Mouse (Mus musculus): Measurements from ENCODE around the gene Megf11. TPM values are rescaled to one million over a fixed set of nuclear protein-coding genes. Genes with fewer than 3 reads are reported as not detected.
"Not testable (repeated sequence)": the region's sequence is repeated elsewhere in the genome, so short reads cannot be mapped to it uniquely, and the experiment has no call there.

Gene Megf11
- polyA plus RNA-seq, 1 experiment, result 0.94 TPM

DNA sequence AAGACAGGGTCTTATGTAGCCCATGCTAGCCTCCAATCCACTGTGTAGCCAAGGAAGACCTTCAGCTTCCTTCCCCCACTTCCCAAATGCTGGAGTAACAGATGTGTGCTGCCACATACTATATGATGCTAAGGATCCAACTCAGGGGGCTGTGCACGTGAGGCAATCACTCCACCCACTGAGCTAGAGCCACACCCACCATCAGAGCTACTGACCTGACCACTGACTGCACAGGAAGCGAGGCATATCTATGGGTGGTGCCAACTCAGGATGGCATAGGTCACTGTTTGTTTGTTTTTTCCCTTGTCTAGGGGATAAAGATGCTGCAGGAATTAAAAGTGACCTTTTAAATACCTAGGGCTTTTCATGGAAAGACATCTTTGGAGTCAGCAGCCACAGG is 86.7 kb downstream of the Megf11 start:
- Histone ChIP-seq H3K4me1 (ENCODE audit: control insufficient read depth, insufficient read depth, low read length) (no peaks in the 10 kb centered on the region), H3K36me3 (ENCODE audit: control insufficient read depth, insufficient read depth, low read length, poor library complexity, severe bottlenecking) (no peaks in the 10 kb centered on the region), H3K27ac (ENCODE audit: insufficient read depth, low read length) (no peak overlapping the region), H3K9me3 (replicated peaks; ENCODE audit: control insufficient read depth, insufficient read depth, low read length, poor library complexity, severe bottlenecking) (no peaks in the 10 kb centered on the region), H3K27me3 (ENCODE audit: control insufficient read depth, insufficient read depth, low read length, poor library complexity, severe bottlenecking) (no peaks in the 10 kb centered on the region), H3K9ac (ENCODE audit: low read depth, poor library complexity, severe bottlenecking) (no peak overlapping the region), H3K4me3 (ENCODE audit: low read depth, low read length) (no peak overlapping the region)
- TF ChIP-seq CTCF (IDR thresholded peaks at IDR 0.05; ENCODE audit: low read depth, low read length) (no peak), EP300 (IDR thresholded peaks at IDR 0.05; ENCODE audit: insufficient read depth, low read depth, low read length) (no peak), POLR2A (IDR thresholded peaks at IDR 0.05; ENCODE audit: insufficient read depth, low read length) (no peak)

DNA sequence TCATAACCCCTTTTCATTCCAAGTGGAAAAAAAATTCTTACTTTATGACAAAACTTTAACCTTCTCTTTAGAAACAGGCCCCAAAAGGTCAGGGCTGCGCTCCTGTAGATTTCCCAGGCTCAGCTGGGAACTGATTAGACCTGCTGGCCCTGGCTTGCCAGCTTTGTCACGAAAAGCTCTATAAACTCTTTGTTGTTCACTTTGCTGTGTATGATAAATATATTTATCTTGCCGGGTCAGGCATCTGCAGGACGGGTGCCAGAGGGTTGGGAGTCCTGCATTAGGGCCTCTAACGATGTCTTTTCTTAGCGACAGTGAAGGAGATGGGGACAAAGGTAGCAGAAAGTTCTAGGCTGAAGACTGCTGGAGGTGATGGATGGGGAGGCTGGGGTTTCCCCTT is 87.3 kb downstream of the Megf11 start:
- Histone ChIP-seq H3K36me3 (ENCODE audit: control insufficient read depth, insufficient read depth, low read length, poor library complexity, severe bottlenecking) (no peaks in the 10 kb centered on the region), H3K27me3 (ENCODE audit: control insufficient read depth, insufficient read depth, low read length, poor library complexity, severe bottlenecking) (no peaks in the 10 kb centered on the region), H3K4me3 (ENCODE audit: low read depth, low read length) (no peak overlapping the region), H3K4me1 (ENCODE audit: control insufficient read depth, insufficient read depth, low read length) (no peaks in the 10 kb centered on the region), H3K27ac (ENCODE audit: insufficient read depth, low read length) (no peak overlapping the region), H3K9ac (ENCODE audit: low read depth, poor library complexity, severe bottlenecking) (no peak overlapping the region), H3K9me3 (replicated peaks; ENCODE audit: control insufficient read depth, insufficient read depth, low read length, poor library complexity, severe bottlenecking) (no peaks in the 10 kb centered on the region)
- TF ChIP-seq CTCF (IDR thresholded peaks at IDR 0.05; ENCODE audit: low read depth, low read length) (no peak), EP300 (IDR thresholded peaks at IDR 0.05; ENCODE audit: insufficient read depth, low read depth, low read length) (no peak), POLR2A (IDR thresholded peaks at IDR 0.05; ENCODE audit: insufficient read depth, low read length) (no peak)

DNA sequence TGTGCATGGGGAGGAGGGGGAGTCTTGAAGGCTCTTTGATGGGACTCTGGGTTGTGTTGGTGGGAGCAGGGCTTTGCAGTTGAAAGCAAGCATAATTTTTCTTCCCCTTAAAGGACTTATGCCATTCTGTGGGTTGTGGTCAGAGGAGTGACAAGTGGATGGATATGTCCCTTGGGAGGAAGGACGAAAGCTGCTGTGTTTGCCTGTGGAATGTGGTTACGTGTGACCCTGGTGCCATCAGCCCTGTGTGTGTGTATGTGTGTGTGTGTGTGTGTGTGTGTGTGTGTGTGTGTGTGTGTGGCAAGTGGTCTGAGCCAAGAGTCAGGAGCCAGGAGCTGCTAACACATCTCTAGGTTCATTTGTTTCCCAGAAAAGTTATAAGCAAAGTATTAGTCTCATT is 87.7 kb downstream of the Megf11 start:
- Histone ChIP-seq H3K4me1 (ENCODE audit: control insufficient read depth, insufficient read depth, low read length) (no peaks in the 10 kb centered on the region), H3K4me3 (ENCODE audit: low read depth, low read length) (no peak overlapping the region), H3K27me3 (ENCODE audit: control insufficient read depth, insufficient read depth, low read length, poor library complexity, severe bottlenecking) (no peaks in the 10 kb centered on the region), H3K36me3 (ENCODE audit: control insufficient read depth, insufficient read depth, low read length, poor library complexity, severe bottlenecking) (no peaks in the 10 kb centered on the region), H3K9ac (ENCODE audit: low read depth, poor library complexity, severe bottlenecking) (no peak overlapping the region), H3K9me3 (replicated peaks; ENCODE audit: control insufficient read depth, insufficient read depth, low read length, poor library complexity, severe bottlenecking) (no peaks in the 10 kb centered on the region), H3K27ac (ENCODE audit: insufficient read depth, low read length) (no peak overlapping the region)
- no peak for TF ChIP-seq CTCF (IDR thresholded peaks at IDR 0.05; ENCODE audit: low read depth, low read length)
- no peak for TF ChIP-seq POLR2A (IDR thresholded peaks at IDR 0.05; ENCODE audit: insufficient read depth, low read length)
- TF ChIP-seq EP300 (IDR thresholded peaks at IDR 0.05; ENCODE audit: insufficient read depth, low read depth, low read length), result no peak

DNA sequence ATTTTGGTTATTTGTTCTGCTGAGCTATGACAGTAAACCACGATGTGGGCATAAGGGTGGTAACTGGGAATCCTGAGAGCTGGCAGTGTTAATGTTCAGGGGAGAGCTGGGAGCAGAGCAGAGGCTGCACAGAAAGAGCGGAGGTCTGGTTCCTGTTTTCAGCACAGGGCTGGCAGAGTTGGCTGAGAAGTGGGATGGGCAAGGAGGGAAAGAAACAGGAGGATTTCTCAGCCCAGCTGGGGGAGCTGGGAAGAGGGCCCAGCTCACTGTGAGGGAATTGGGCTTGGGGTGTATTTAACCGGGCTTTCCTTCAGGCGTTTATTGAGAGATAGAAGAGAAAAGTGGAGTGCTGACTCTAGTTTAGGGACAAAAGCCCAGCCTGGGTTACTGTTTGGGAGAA is 88.3 kb downstream of the Megf11 start:
- no peaks in the 10 kb centered on the region for H3K36me3 ChIP-seq (ENCODE audit: control insufficient read depth, insufficient read depth, low read length, poor library complexity, severe bottlenecking)
- TF ChIP-seq EP300 (IDR thresholded peaks at IDR 0.05; ENCODE audit: insufficient read depth, low read depth, low read length) (no peak), CTCF (IDR thresholded peaks at IDR 0.05; ENCODE audit: low read depth, low read length) (no peak), POLR2A (IDR thresholded peaks at IDR 0.05; ENCODE audit: insufficient read depth, low read length) (no peak)
- no peak overlapping the region for H3K27ac ChIP-seq (ENCODE audit: insufficient read depth, low read length)
- H3K9me3 ChIP-seq (replicated peaks; ENCODE audit: control insufficient read depth, insufficient read depth, low read length, poor library complexity, severe bottlenecking), result no peaks in the 10 kb centered on the region
- no peak overlapping the region for H3K4me3 ChIP-seq (ENCODE audit: low read depth, low read length)
- H3K27me3 ChIP-seq (ENCODE audit: control insufficient read depth, insufficient read depth, low read length, poor library complexity, severe bottlenecking), result no peaks in the 10 kb centered on the region
- no peak overlapping the region for H3K9ac ChIP-seq (ENCODE audit: low read depth, poor library complexity, severe bottlenecking)
- no peaks in the 10 kb centered on the region for H3K4me1 ChIP-seq (ENCODE audit: control insufficient read depth, insufficient read depth, low read length)

DNA sequence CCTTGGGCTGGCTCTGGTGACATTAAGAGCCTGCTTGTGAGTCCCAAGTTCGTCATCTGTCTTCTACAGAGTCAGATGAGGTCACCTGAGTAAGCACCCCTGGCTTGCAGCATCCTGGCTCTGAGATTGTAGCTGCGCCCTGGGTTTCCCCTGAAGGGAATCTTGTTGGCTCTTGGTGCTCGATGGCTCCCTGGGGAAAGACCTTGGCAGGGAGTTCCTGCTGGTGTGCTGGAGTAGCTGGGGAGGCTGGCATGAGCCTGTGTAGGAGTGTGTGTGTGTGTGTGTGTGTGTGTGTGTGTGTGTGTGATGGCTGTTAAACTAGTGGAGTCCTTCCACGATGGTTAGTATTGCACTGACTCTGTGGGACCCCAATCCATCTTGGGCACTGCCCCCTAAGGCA is 88.7 kb downstream of the Megf11 start:
- TF ChIP-seq CTCF (IDR thresholded peaks at IDR 0.05; ENCODE audit: low read depth, low read length), result no peak
- no peak for TF ChIP-seq EP300 (IDR thresholded peaks at IDR 0.05; ENCODE audit: insufficient read depth, low read depth, low read length)
- no peak for TF ChIP-seq POLR2A (IDR thresholded peaks at IDR 0.05; ENCODE audit: insufficient read depth, low read length)
- H3K4me3 ChIP-seq (ENCODE audit: low read depth, low read length), result no peak overlapping the region
- H3K27me3 ChIP-seq (ENCODE audit: control insufficient read depth, insufficient read depth, low read length, poor library complexity, severe bottlenecking), result no peaks in the 10 kb centered on the region
- no peaks in the 10 kb centered on the region for H3K4me1 ChIP-seq (ENCODE audit: control insufficient read depth, insufficient read depth, low read length)
- no peaks in the 10 kb centered on the region for H3K36me3 ChIP-seq (ENCODE audit: control insufficient read depth, insufficient read depth, low read length, poor library complexity, severe bottlenecking)
- H3K27ac ChIP-seq (ENCODE audit: insufficient read depth, low read length), result no peak overlapping the region
- no peaks in the 10 kb centered on the region for H3K9me3 ChIP-seq (replicated peaks; ENCODE audit: control insufficient read depth, insufficient read depth, low read length, poor library complexity, severe bottlenecking)
- no peak overlapping the region for H3K9ac ChIP-seq (ENCODE audit: low read depth, poor library complexity, severe bottlenecking)

DNA sequence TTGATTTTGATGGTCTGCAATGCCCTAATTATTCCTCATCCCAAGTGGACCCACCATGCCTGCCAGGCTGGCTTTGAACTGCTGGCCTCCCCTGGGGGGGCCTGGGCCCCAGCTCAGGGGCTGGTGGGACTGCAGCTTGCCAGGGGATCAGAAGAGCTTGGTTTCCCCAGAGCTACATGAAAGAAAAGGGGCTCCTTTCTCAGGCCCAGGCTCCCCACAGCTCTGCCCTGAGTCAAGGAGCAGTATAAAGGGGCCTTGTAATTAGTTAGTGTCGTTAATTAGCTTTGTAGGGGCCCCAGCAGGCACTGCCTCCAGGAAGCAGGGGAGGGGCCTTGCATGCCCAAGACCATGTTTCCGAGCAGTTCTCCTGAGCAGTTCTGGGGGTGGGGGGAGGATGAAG is 90.5 kb downstream of the Megf11 start:
- TF ChIP-seq POLR2A (IDR thresholded peaks at IDR 0.05; ENCODE audit: insufficient read depth, low read length) (no peak), CTCF (IDR thresholded peaks at IDR 0.05; ENCODE audit: low read depth, low read length) (no peak), EP300 (IDR thresholded peaks at IDR 0.05; ENCODE audit: insufficient read depth, low read depth, low read length) (no peak)
- no peak overlapping the region for H3K27ac ChIP-seq (ENCODE audit: insufficient read depth, low read length)
- no peaks in the 10 kb centered on the region for H3K4me1 ChIP-seq (ENCODE audit: control insufficient read depth, insufficient read depth, low read length)
- no peaks in the 10 kb centered on the region for H3K9me3 ChIP-seq (replicated peaks; ENCODE audit: control insufficient read depth, insufficient read depth, low read length, poor library complexity, severe bottlenecking)
- H3K27me3 ChIP-seq (ENCODE audit: control insufficient read depth, insufficient read depth, low read length, poor library complexity, severe bottlenecking), result no peaks in the 10 kb centered on the region
- no peaks in the 10 kb centered on the region for H3K36me3 ChIP-seq (ENCODE audit: control insufficient read depth, insufficient read depth, low read length, poor library complexity, severe bottlenecking)
- no peak overlapping the region for H3K4me3 ChIP-seq (ENCODE audit: low read depth, low read length)
- no peak overlapping the region for H3K9ac ChIP-seq (ENCODE audit: low read depth, poor library complexity, severe bottlenecking)

DNA sequence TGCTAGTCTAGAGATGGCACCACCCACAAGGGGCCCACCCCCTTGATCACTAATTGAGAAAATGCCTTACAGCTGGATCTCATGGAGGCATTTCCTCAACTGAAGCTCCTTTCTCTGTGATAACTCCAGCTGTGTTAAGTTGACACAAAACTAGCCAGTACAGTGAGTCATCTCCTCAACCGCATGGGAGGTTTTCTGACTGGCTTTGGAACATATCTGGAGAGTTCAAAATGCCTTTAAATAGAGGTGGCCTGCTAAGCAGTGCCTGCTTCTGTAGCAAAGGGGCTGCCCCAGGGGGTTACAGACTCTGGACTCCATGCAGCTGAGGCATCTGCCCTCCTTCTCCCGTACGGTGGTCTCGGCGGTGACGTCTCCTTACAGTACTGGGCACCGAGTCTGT is 92.0 kb downstream of the Megf11 start:
- not testable (repeated sequence) for H3K27ac ChIP-seq (ENCODE audit: insufficient read depth, low read length)

More for the DNA sequence above, 92.0 kb downstream of the Megf11 start:
- not testable (repeated sequence) for H3K4me1 ChIP-seq (ENCODE audit: control insufficient read depth, insufficient read depth, low read length); H3K36me3 ChIP-seq (ENCODE audit: control insufficient read depth, insufficient read depth, low read length, poor library complexity, severe bottlenecking); H3K9me3 ChIP-seq (replicated peaks; ENCODE audit: control insufficient read depth, insufficient read depth, low read length, poor library complexity, severe bottlenecking); H3K27me3 ChIP-seq (ENCODE audit: control insufficient read depth, insufficient read depth, low read length, poor library complexity, severe bottlenecking); H3K9ac ChIP-seq (ENCODE audit: low read depth, poor library complexity, severe bottlenecking); H3K4me3 ChIP-seq (ENCODE audit: low read depth, low read length)
